Mouse (Mus musculus): ENCODE data around the gene Cacna1f. TPM values are rescaled to one million over a fixed set of nuclear protein-coding genes. Genes with fewer than 3 reads are reported as not detected.
A peak's percentile ranks its signal among the peaks of the same experiment; 100 is the strongest.

The Cacna1f gene
- polyA plus RNA-seq, 1 experiment: 0.03 TPM

DNA sequence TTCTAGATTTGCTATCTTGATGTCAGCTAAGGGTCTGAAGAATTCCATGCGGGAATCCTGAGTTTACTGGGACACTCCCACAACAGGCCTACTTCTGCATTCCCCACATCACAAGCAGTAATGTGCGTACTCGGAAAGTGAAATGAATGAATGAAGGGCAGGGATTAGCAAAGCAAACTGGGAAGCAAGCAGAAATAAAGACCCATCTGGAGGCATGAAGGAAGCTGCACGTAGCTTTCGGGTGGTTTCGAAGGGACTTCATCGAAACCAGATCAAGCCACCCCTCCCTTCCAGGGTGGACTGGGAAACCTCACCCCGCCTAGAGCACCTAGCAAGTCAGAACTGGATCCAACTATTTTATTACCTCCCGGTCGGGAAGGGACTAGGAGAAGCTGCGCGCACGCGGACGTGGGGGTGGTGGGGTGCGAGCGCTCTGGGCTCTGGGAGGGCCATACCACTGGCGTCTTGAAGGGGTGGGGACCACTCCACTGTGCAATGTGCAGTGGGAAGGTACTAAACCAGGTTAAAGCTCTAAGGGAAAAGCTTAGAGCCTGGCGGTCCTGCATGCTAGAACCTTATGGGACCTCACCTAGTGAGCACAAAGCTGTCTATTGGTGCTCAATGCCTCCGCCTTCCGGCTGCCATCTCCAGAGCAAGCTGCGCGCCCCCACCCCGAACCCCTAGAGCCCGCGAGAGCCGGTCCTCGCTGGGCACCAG is 67.6 kb downstream of the Cacna1f start:
- Histone ChIP-seq H3K4me3 (ENCODE audit: low read depth, low read length) (peak overlapping the region; percentile 58), H3K4me1 (ENCODE audit: control insufficient read depth, insufficient read depth, insufficient read length, low read length) (peaks cover 4% of the 10 kb centered on the region; the same call in 1 of the 2 replicates), H3K27ac (ENCODE audit: insufficient read depth, low read depth, low read length) (peak overlapping the region; percentile 80), H3K36me3 (ENCODE audit: control insufficient read depth, insufficient read depth, low read length) (no peaks in the 10 kb centered on the region), H3K27me3 (ENCODE audit: control insufficient read depth, insufficient read depth, low read length) (no peaks in the 10 kb centered on the region)
- WGBS: 26% methylated on average over 28 of the region's 28 CpGs
- peak; percentile 16; the same call in 1 of the 2 replicates for TF ChIP-seq POLR2A (IDR thresholded peaks at IDR 0.05; ENCODE audit: low read depth, low read length)
- no peak for TF ChIP-seq CTCF (IDR thresholded peaks at IDR 0.05; ENCODE audit: extremely low read depth, insufficient read length, insufficient replicate concordance, low read depth, low read length)

DNA sequence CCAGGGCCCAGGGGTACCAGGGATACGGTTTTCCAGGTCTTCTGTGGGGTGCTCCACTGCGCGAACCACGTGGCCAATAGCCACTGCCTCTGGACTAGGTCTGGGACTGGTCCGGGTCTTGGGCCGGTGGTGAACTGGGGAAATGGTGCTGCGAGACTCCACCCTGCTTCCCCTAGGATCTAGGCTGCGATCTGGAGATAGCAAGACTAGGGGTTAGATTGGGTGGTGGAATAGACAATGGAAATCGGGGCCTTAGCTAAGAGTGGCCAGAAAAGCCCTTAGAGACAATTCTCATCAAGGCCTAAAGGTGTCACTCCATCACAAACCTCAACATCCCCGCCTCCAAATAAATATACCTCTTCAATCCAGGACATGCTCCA is 68.1 kb downstream of the Cacna1f start:
- Histone ChIP-seq H3K27ac (ENCODE audit: insufficient read depth, low read depth, low read length) (no peak overlapping the region), H3K4me1 (ENCODE audit: control insufficient read depth, insufficient read depth, insufficient read length, low read length) (peaks cover 4% of the 10 kb centered on the region; the same call in 1 of the 2 replicates), H3K4me3 (ENCODE audit: low read depth, low read length) (peak overlapping the region; percentile 58), H3K36me3 (ENCODE audit: control insufficient read depth, insufficient read depth, low read length) (no peaks in the 10 kb centered on the region), H3K27me3 (ENCODE audit: control insufficient read depth, insufficient read depth, low read length) (no peaks in the 10 kb centered on the region)
- 20% methylated on average over 10 of the region's 10 CpGs for WGBS
- TF ChIP-seq CTCF (IDR thresholded peaks at IDR 0.05; ENCODE audit: extremely low read depth, insufficient read length, insufficient replicate concordance, low read depth, low read length): no peak
- TF ChIP-seq POLR2A (IDR thresholded peaks at IDR 0.05; ENCODE audit: low read depth, low read length): no peak

DNA sequence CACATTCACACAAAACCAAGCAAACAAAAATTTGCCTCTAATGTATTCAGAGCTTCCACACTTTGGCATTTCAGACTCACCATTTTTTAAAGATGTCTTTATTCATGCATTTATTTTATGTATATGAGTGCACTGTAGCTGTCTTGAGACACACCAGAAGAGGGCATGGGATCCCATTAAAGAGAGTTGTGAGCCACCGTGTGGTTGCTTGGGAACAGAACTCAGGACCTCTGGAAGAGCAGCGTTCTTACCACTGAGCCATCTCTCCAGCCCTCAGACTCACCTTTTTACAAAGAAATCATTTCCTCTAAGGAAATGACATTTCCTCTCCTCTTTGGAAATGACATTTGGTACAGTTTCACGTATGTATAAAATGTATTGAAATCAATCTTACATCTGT is 72.1 kb downstream of the Cacna1f start:
- Histone ChIP-seq H3K27ac (ENCODE audit: insufficient read depth, low read depth, low read length) (no peak overlapping the region), H3K36me3 (ENCODE audit: control insufficient read depth, insufficient read depth, low read length) (no peaks in the 10 kb centered on the region), H3K4me1 (ENCODE audit: control insufficient read depth, insufficient read depth, insufficient read length, low read length) (no peaks in the 10 kb centered on the region), H3K4me3 (ENCODE audit: low read depth, low read length) (no peak overlapping the region), H3K27me3 (ENCODE audit: control insufficient read depth, insufficient read depth, low read length) (no peaks in the 10 kb centered on the region)
- 37% methylated on average over 3 of the region's 3 CpGs for WGBS
- TF ChIP-seq CTCF (IDR thresholded peaks at IDR 0.05; ENCODE audit: extremely low read depth, insufficient read length, insufficient replicate concordance, low read depth, low read length) (no peak), POLR2A (IDR thresholded peaks at IDR 0.05; ENCODE audit: low read depth, low read length) (no peak)

DNA sequence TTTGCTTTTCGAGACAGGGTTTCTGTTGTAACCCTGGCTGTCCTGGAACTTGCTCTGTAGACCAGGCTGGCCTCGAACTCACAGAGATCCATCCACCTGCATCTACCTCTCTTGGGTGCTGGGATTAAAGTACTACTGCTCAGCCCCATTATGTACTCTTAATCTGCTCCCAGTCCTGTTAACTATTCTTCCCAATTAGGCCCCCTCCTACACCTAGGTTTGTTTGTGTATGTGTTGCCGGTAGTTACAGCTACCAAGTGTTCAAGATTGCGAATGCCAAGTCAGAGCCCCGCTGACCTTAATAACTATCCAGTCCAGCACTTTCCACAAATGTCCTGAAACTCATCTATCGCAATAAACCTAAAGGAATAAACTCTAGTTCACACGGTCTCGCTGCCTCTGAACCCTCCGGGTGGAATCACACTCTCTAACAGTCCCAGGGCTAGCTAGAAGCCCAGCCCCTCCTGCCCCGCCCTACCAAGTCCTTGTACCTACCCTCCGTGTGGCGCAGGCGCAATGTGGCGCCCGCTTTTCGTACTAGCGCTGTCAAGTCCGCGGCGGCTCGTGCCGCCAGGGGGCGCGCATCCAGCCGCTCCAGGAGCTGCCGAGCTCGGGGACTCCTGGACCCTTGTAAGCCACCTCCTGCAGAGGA is 72.6 kb downstream of the Cacna1f start:
- 12% methylated on average over 27 of the region's 27 CpGs for WGBS
- H3K27me3 ChIP-seq (ENCODE audit: control insufficient read depth, insufficient read depth, low read length): no peaks in the 10 kb centered on the region
- H3K27ac ChIP-seq (ENCODE audit: insufficient read depth, low read depth, low read length): peak overlapping the region; percentile 32; the same call in 1 of the 2 replicates
- no peaks in the 10 kb centered on the region for H3K4me1 ChIP-seq (ENCODE audit: control insufficient read depth, insufficient read depth, insufficient read length, low read length)
- H3K36me3 ChIP-seq (ENCODE audit: control insufficient read depth, insufficient read depth, low read length): no peaks in the 10 kb centered on the region
- TF ChIP-seq CTCF (IDR thresholded peaks at IDR 0.05; ENCODE audit: extremely low read depth, insufficient read length, insufficient replicate concordance, low read depth, low read length) (peak; percentile 76), POLR2A (IDR thresholded peaks at IDR 0.05; ENCODE audit: low read depth, low read length) (no peak)
- peak overlapping the region; percentile 64 for H3K4me3 ChIP-seq (ENCODE audit: low read depth, low read length)

DNA sequence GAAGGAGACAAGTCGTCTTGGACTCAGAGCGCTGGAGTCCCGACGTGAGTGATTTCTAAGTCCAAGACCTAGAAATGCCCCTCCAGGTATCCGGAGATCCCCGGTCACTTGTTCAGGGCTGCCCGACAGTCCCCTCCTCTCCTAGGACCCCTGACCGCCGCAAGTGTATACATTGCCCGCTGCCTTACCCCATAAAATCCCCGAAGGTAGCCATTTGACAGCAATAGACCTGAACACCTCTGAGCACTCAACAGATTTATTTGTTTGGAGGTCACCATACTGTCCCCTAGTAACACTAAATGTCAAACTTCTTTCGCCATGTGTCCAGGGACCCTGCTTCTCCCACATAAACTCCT is 73.2 kb downstream of the Cacna1f start:
- WGBS: 12% methylated on average over 12 of the region's 12 CpGs
- H3K4me3 ChIP-seq (ENCODE audit: low read depth, low read length): peak overlapping the region; percentile 64

DNA sequence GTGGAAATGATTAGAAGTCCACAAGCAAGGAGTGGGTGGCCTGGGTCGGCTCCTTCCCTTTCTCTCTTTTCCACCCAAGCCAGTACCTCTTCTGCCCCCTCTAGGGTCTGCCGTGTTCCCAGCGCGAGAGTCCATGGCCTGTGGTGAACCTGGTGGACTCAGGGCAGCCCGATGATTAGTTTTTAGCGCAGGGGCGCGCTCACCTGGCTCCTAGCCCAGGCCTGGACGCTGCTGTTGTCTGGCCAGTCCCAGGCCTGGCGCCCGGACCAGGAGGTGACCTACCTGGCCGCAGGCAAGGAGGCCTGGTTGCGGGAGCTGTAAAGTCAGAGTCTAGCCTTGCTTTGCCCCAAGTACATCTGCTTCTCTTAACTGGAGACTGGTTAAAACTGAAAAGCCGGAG is 74.0 kb downstream of the Cacna1f start, which contains the start of gene Magix:
Gene Magix, minus strand, starts transcription at position 388 of the 400 bp plus-strand sequence.
- 58% methylated on average over 14 of the region's 14 CpGs for WGBS
- H3K4me1 ChIP-seq (ENCODE audit: control insufficient read depth, insufficient read depth, insufficient read length, low read length): no peaks in the 10 kb centered on the region
- H3K27me3 ChIP-seq (ENCODE audit: control insufficient read depth, insufficient read depth, low read length): no peaks in the 10 kb centered on the region
- TF ChIP-seq CTCF (IDR thresholded peaks at IDR 0.05; ENCODE audit: extremely low read depth, insufficient read length, insufficient replicate concordance, low read depth, low read length) (no peak), POLR2A (IDR thresholded peaks at IDR 0.05; ENCODE audit: low read depth, low read length) (no peak)
- H3K27ac ChIP-seq (ENCODE audit: insufficient read depth, low read depth, low read length): no peak within 1 kb of the TSS
- no peaks in the 10 kb centered on the region for H3K36me3 ChIP-seq (ENCODE audit: control insufficient read depth, insufficient read depth, low read length)
- H3K4me3 ChIP-seq (ENCODE audit: low read depth, low read length): peak within 1 kb of the TSS; percentile 64

More for the DNA sequence above, 73.2 kb downstream of the Cacna1f start:
- Histone ChIP-seq H3K4me1 (ENCODE audit: control insufficient read depth, insufficient read depth, insufficient read length, low read length) (no peaks in the 10 kb centered on the region), H3K27ac (ENCODE audit: insufficient read depth, low read depth, low read length) (no peak overlapping the region), H3K27me3 (ENCODE audit: control insufficient read depth, insufficient read depth, low read length) (no peaks in the 10 kb centered on the region), H3K36me3 (ENCODE audit: control insufficient read depth, insufficient read depth, low read length) (no peaks in the 10 kb centered on the region)
- TF ChIP-seq CTCF (IDR thresholded peaks at IDR 0.05; ENCODE audit: extremely low read depth, insufficient read length, insufficient replicate concordance, low read depth, low read length) (no peak), POLR2A (IDR thresholded peaks at IDR 0.05; ENCODE audit: low read depth, low read length) (no peak)

Other genes starting within 250 kb of the Cacna1f start
- 0.28 and 0.41 TPM in 2 replicates for gene Usp27x, start 231.3 kb upstream of the Cacna1f start, polyA plus RNA-seq (2012; rRNA removed)
- 0.62 and 1.2 TPM in 2 replicates for gene Foxp3, start 33.4 kb upstream of the Cacna1f start, polyA plus RNA-seq (2012; rRNA removed)
- 0.98 and 1.6 TPM in 2 replicates for gene Ppp1r3f, start 32.8 kb upstream of the Cacna1f start, polyA plus RNA-seq (2012; rRNA removed)
- gene Ccdc22, start 1.6 kb upstream of the Cacna1f start, polyA plus RNA-seq (2012; rRNA removed): 5.0 and 11.1 TPM in 2 replicates
- 2.4 and 3.2 TPM in 2 replicates for gene Syp, start 31.4 kb downstream of the Cacna1f start, polyA plus RNA-seq (2012; rRNA removed)
- gene Prickle3, start 50.2 kb downstream of the Cacna1f start, polyA plus RNA-seq (2012; rRNA removed): 10.3 and 13.0 TPM in 2 replicates
- gene Plp2, start 64.3 kb downstream of the Cacna1f start, polyA plus RNA-seq (2012; rRNA removed): 99.6 and 138 TPM in 2 replicates
- 0.90 and 1.5 TPM in 2 replicates for gene Magix, start 74.2 kb downstream of the Cacna1f start, polyA plus RNA-seq (2012; rRNA removed)
- 2.3 and 3.6 TPM in 2 replicates for gene Gpkow, start 90.0 kb downstream of the Cacna1f start, polyA plus RNA-seq (2012; rRNA removed)
- 14.9 and 33.6 TPM in 2 replicates for gene Wdr45, start 107.2 kb downstream of the Cacna1f start, polyA plus RNA-seq (2012; rRNA removed)
- gene Gm45208, start 115.2 kb downstream of the Cacna1f start, polyA plus RNA-seq (2012; rRNA removed): 0.10 and 0.25 TPM in 2 replicates
- 36.5 and 46.2 TPM in 2 replicates for gene Praf2, start 121.4 kb downstream of the Cacna1f start, polyA plus RNA-seq (2012; rRNA removed)
- gene Ccdc120, start 143.8 kb downstream of the Cacna1f start, polyA plus RNA-seq (2012; rRNA removed): 16.3 and 65.1 TPM in 2 replicates
- 19.5 and 23.0 TPM in 2 replicates for gene Tfe3, start 155.5 kb downstream of the Cacna1f start, polyA plus RNA-seq (2012; rRNA removed)
- gene Gripap1, start 182.7 kb downstream of the Cacna1f start, polyA plus RNA-seq (2012; rRNA removed): 13.0 and 23.2 TPM in 2 replicates
- 0.72 and 1.3 TPM in 2 replicates for gene Kcnd1, start 215.2 kb downstream of the Cacna1f start, polyA plus RNA-seq (2012; rRNA removed)
- 22.0 and 45.8 TPM in 2 replicates for gene Otud5, start 234.3 kb downstream of the Cacna1f start, polyA plus RNA-seq (2012; rRNA removed)

Data from small intestine, adult 2 months (tissue).